Mouse (Mus musculus): ENCODE results near the gene Rasgrp2. TPM values are rescaled to one million over a fixed set of nuclear protein-coding genes. Genes with fewer than 3 reads are reported as not detected.

Rasgrp2 gene
- polyA plus RNA-seq, 1 experiment from 2014 or later, result 74.2 TPM

DNA sequence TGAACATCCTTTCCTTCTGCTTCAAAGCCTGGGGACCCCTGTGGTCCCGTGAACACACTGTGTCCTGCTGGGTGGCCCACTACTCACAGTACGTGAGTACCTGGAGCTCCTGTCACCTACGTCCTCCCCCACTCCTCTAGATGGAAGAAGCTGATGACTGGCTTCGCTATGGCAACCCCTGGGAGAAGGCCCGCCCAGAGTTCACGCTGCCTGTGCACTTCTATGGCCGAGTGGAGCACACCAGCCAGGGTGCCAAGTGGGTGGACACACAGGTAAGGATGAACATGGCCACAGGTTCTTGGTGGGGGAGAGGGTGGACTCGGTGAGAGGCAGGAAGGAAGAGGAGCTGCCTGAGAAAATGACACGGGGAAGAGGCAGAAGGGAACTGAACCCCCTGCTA, 12.9 kb upstream of the Rasgrp2 start:
- 68% methylated on average over 9 of the region's 9 CpGs for WGBS
- Histone ChIP-seq H3K27ac (ENCODE audit: low read length) (no peak overlapping the region), H3K4me2 (ENCODE audit: low read depth, low read length) (no peak overlapping the region), H3K9ac (ENCODE audit: low read length) (no peak overlapping the region), H3K27me3 (ENCODE audit: control insufficient read depth, insufficient read depth, low read length) (no peaks in the 10 kb centered on the region), H3K4me1 (ENCODE audit: control insufficient read depth, insufficient read depth, low read length) (peaks cover 22% of the 10 kb centered on the region), H3K9me3 (replicated peaks; ENCODE audit: control insufficient read depth, low read length) (no peaks in the 10 kb centered on the region), H3K36me3 (ENCODE audit: control insufficient read depth, insufficient read depth, low read length) (no peaks in the 10 kb centered on the region), H3K4me3 (replicated peaks; ENCODE audit: low read length) (no peak overlapping the region)
- no peak for ATAC-seq (ENCODE audit: insufficient read depth, low FRiP score)

DNA sequence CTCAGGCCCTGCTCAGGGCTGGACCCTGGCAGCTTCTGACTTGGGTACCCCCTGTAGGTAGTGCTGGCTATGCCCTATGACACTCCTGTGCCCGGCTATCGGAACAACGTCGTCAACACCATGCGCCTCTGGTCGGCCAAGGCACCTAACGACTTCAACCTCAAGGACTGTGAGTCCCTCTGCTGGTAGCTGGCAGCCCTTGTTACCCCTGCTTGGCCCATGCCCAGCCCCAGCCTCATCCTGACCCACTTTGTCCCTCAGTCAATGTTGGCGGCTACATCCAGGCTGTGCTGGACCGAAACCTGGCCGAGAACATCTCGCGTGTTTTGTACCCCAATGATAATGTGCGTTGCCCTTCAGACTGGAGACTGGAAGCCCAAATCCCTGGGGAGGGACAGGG, 11.1 kb upstream of the Rasgrp2 start:
- Histone ChIP-seq H3K4me3 (replicated peaks; ENCODE audit: low read length) (no peak overlapping the region), H3K4me2 (ENCODE audit: low read depth, low read length) (no peak overlapping the region), H3K27me3 (ENCODE audit: control insufficient read depth, insufficient read depth, low read length) (no peaks in the 10 kb centered on the region), H3K36me3 (ENCODE audit: control insufficient read depth, insufficient read depth, low read length) (no peaks in the 10 kb centered on the region), H3K4me1 (ENCODE audit: control insufficient read depth, insufficient read depth, low read length) (peaks cover 22% of the 10 kb centered on the region), H3K9me3 (replicated peaks; ENCODE audit: control insufficient read depth, low read length) (no peaks in the 10 kb centered on the region), H3K27ac (ENCODE audit: low read length) (no peak overlapping the region), H3K9ac (ENCODE audit: low read length) (no peak overlapping the region)
- WGBS, result 84% methylated on average over 13 of the region's 13 CpGs
- no peak for ATAC-seq (ENCODE audit: insufficient read depth, low FRiP score)

DNA sequence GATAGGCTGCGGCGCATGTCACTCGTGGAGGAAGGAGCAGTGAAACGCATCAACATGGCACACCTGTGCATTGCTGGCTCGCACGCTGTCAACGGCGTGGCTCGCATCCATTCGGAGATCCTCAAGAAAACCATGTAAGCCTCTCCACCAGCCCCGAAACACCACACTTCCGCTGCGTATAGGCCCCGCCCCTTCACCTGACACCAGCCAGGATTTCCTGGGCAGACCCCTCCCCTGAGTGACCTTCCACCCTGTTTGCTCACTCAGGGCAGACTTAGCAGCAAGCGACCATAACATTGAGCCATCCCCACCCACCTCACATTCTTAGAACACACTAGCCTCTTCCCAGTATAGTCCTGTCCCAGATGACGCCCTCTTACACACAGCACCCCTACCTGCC, 9.3 kb upstream of the Rasgrp2 start:
- H3K9ac ChIP-seq (ENCODE audit: low read length), result peak overlapping the region; percentile 6; the same call in 1 of the 2 replicates
- peak overlapping the region; percentile 39 for H3K4me3 ChIP-seq (replicated peaks; ENCODE audit: low read length)
- ATAC-seq (ENCODE audit: insufficient read depth, low FRiP score), result no peak
- H3K9me3 ChIP-seq (replicated peaks; ENCODE audit: control insufficient read depth, low read length), result no peaks in the 10 kb centered on the region
- H3K36me3 ChIP-seq (ENCODE audit: control insufficient read depth, insufficient read depth, low read length), result no peaks in the 10 kb centered on the region
- H3K27ac ChIP-seq (ENCODE audit: low read length), result no peak overlapping the region
- 8% methylated on average over 16 of the region's 16 CpGs for WGBS
- H3K4me1 ChIP-seq (ENCODE audit: control insufficient read depth, insufficient read depth, low read length), result peaks cover 9% of the 10 kb centered on the region; the same call in 1 of the 2 replicates
- H3K4me2 ChIP-seq (ENCODE audit: low read depth, low read length), result peak overlapping the region; percentile 53
- no peaks in the 10 kb centered on the region for H3K27me3 ChIP-seq (ENCODE audit: control insufficient read depth, insufficient read depth, low read length)

DNA sequence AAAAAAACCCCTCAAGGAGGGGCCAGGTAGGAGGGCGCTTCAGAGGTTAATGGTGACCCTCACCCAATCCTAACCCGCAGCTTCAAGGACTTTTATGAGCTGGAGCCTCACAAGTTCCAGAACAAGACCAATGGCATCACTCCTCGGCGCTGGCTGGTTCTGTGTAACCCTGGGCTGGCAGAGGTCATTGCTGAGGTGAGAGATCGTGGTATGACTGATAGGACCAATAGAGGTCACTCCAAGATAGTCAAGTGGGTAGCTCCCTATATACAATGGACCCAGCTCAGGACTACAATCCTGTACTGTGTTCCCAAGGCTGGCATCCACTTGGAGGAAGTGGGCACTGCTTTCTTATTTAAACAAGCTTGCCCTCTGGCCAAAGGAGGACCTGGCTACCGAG, 8.9 kb upstream of the Rasgrp2 start:
- 0 out of 2 replicates have a peak, but pooled peaks have one; percentile 11 for ATAC-seq (ENCODE audit: insufficient read depth, low FRiP score)
- Histone ChIP-seq H3K36me3 (ENCODE audit: control insufficient read depth, insufficient read depth, low read length) (no peaks in the 10 kb centered on the region), H3K4me2 (ENCODE audit: low read depth, low read length) (peak overlapping the region; percentile 53), H3K9ac (ENCODE audit: low read length) (no peak overlapping the region), H3K9me3 (replicated peaks; ENCODE audit: control insufficient read depth, low read length) (no peaks in the 10 kb centered on the region), H3K27me3 (ENCODE audit: control insufficient read depth, insufficient read depth, low read length) (no peaks in the 10 kb centered on the region), H3K4me3 (replicated peaks; ENCODE audit: low read length) (no peak overlapping the region), H3K27ac (ENCODE audit: low read length) (no peak overlapping the region), H3K4me1 (ENCODE audit: control insufficient read depth, insufficient read depth, low read length) (peaks cover 7% of the 10 kb centered on the region; the same call in 1 of the 2 replicates)
- 47% methylated on average over 6 of the region's 6 CpGs for WGBS

DNA sequence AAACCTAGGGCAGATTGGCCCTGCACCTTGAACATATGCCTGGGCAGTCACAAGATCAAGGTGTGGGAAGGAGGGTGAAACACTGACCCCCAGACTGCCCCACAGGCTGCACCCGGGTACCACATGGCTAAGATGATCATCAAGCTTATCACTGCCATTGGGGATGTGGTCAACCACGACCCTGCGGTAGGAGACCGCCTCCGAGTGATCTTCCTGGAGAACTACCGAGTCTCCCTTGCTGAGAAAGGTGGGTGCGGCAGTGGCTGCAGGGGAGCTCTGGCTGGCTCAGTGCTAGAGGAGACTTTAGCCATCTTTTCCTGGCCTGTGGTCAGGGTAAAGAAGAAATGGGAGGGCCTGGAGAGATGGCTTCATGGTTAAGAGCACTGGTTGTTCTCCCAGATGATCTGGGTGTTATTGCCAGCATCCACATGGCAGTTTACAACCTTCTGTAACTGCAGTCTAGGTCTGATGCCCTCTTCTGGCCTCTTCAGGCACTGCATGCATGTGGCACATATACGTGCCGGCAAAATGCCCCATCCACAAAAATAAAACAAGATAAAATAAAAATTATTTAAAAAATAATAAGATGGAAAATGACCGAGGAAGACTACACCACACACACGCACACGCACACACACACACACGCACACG, 6.3 kb upstream of the Rasgrp2 start:
- H3K27me3 ChIP-seq (ENCODE audit: control insufficient read depth, insufficient read depth, low read length), result no peaks in the 10 kb centered on the region
- no peak overlapping the region for H3K27ac ChIP-seq (ENCODE audit: low read length)
- H3K9me3 ChIP-seq (replicated peaks; ENCODE audit: control insufficient read depth, low read length), result no peaks in the 10 kb centered on the region
- no peaks in the 10 kb centered on the region for H3K36me3 ChIP-seq (ENCODE audit: control insufficient read depth, insufficient read depth, low read length)
- 90% methylated on average over 14 of the region's 14 CpGs for WGBS
- H3K4me1 ChIP-seq (ENCODE audit: control insufficient read depth, insufficient read depth, low read length), result 0 out of 2 replicates have a peak, but pooled peaks cover 3% of the 10 kb centered on the region
- no peak overlapping the region for H3K4me2 ChIP-seq (ENCODE audit: low read depth, low read length)
- no peak overlapping the region for H3K9ac ChIP-seq (ENCODE audit: low read length)
- ATAC-seq (ENCODE audit: insufficient read depth, low FRiP score), result no peak
- H3K4me3 ChIP-seq (replicated peaks; ENCODE audit: low read length), result no peak overlapping the region

DNA sequence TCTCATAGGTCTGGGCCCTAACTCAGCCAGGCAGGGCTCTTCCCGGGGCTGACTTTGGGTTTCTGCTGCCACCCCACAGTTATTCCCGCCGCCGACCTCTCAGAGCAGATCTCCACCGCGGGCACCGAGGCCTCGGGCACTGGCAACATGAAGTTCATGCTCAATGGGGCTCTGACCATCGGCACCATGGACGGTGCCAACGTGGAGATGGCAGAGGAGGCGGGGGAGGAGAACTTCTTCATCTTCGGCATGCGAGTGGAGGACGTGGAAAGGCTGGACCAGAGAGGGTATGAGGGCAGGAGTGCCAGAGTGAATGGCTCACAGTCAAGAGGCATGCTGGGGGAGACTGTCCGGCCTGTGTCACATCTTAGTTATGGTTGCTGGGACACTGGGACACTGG, 5.5 kb upstream of the Rasgrp2 start:
- Histone ChIP-seq H3K9me3 (replicated peaks; ENCODE audit: control insufficient read depth, low read length) (no peaks in the 10 kb centered on the region), H3K9ac (ENCODE audit: low read length) (no peak overlapping the region), H3K27ac (ENCODE audit: low read length) (no peak overlapping the region), H3K27me3 (ENCODE audit: control insufficient read depth, insufficient read depth, low read length) (no peaks in the 10 kb centered on the region), H3K36me3 (ENCODE audit: control insufficient read depth, insufficient read depth, low read length) (no peaks in the 10 kb centered on the region), H3K4me3 (replicated peaks; ENCODE audit: low read length) (no peak overlapping the region), H3K4me2 (ENCODE audit: low read depth, low read length) (no peak overlapping the region), H3K4me1 (ENCODE audit: control insufficient read depth, insufficient read depth, low read length) (peaks cover 8% of the 10 kb centered on the region)
- ATAC-seq (ENCODE audit: insufficient read depth, low FRiP score), result no peak
- 89% methylated on average over 16 of the region's 16 CpGs for WGBS

DNA sequence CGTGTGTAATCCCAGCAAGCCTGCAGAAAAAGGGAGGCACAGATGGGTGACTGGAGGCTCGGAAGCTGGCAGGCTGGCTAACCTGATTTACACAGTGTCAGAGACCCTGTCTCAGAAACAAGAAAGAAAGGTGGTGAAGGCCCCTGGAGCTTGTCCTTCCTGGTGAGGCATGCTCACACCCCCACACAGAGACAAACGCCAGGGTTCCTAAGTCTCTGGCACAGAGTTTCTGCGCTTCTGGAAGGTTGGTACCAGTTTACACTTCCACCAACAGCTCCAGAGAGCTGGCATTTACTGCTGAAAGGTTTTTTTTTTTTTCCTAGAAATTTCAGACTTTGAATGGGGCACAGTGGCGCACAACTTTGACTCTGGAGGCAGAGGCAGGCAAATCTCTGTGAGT, 2.9 kb upstream of the Rasgrp2 start:
- H3K4me3 ChIP-seq (replicated peaks; ENCODE audit: low read length), result no peak overlapping the region
- no peak for ATAC-seq (ENCODE audit: insufficient read depth, low FRiP score)
- H3K27ac ChIP-seq (ENCODE audit: low read length), result no peak overlapping the region
- H3K4me1 ChIP-seq (ENCODE audit: control insufficient read depth, insufficient read depth, low read length), result peaks cover 24% of the 10 kb centered on the region
- WGBS, result 83% methylated on average over 5 of the region's 5 CpGs
- H3K27me3 ChIP-seq (ENCODE audit: control insufficient read depth, insufficient read depth, low read length), result peaks cover 13% of the 10 kb centered on the region; the same call in 1 of the 2 replicates
- no peaks in the 10 kb centered on the region for H3K9me3 ChIP-seq (replicated peaks; ENCODE audit: control insufficient read depth, low read length)
- no peak overlapping the region for H3K4me2 ChIP-seq (ENCODE audit: low read depth, low read length)
- no peaks in the 10 kb centered on the region for H3K36me3 ChIP-seq (ENCODE audit: control insufficient read depth, insufficient read depth, low read length)
- H3K9ac ChIP-seq (ENCODE audit: low read length), result no peak overlapping the region

DNA sequence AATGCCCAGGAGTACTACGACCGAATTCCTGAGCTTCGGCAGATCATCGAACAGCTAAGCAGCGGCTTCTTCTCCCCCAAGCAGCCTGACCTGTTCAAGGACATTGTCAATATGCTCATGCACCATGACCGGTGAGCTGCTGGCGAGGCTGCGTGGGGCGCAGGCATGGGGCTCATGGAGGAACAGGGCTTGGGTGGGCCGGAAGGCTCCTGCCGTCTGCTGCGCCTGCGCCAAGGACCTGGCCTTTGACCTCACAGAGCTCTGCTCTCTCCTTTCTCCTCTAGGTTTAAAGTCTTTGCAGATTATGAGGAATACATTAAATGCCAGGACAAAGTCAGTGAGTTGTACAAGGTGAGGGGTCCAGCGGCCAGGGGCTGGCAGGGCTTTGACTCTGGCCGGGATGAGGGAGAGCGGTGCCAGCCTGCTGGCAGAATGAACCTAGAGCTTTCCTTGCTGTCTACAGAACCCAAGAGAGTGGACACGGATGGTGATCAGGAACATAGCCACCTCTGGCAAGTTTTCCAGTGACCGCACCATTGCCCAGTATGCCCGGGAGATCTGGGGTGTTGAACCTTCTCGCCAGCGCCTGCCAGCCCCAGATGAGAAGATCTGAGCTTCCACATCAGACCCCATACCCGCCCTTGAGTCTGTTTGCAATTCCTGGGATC, 1.4 kb upstream of the Rasgrp2 start:
- Histone ChIP-seq H3K9me3 (replicated peaks; ENCODE audit: control insufficient read depth, low read length) (no peaks in the 10 kb centered on the region), H3K4me2 (ENCODE audit: low read depth, low read length) (peak overlapping the region; percentile 100), H3K4me1 (ENCODE audit: control insufficient read depth, insufficient read depth, low read length) (peaks cover 34% of the 10 kb centered on the region), H3K36me3 (ENCODE audit: control insufficient read depth, insufficient read depth, low read length) (no peaks in the 10 kb centered on the region), H3K4me3 (replicated peaks; ENCODE audit: low read length) (no peak overlapping the region), H3K27ac (ENCODE audit: low read length) (no peak overlapping the region; the same call in 1 of the 2 replicates), H3K9ac (ENCODE audit: low read length) (no peak overlapping the region), H3K27me3 (ENCODE audit: control insufficient read depth, insufficient read depth, low read length) (peaks cover 23% of the 10 kb centered on the region)
- WGBS, result 85% methylated on average over 22 of the region's 22 CpGs
- no peak for ATAC-seq (ENCODE audit: insufficient read depth, low FRiP score)

DNA sequence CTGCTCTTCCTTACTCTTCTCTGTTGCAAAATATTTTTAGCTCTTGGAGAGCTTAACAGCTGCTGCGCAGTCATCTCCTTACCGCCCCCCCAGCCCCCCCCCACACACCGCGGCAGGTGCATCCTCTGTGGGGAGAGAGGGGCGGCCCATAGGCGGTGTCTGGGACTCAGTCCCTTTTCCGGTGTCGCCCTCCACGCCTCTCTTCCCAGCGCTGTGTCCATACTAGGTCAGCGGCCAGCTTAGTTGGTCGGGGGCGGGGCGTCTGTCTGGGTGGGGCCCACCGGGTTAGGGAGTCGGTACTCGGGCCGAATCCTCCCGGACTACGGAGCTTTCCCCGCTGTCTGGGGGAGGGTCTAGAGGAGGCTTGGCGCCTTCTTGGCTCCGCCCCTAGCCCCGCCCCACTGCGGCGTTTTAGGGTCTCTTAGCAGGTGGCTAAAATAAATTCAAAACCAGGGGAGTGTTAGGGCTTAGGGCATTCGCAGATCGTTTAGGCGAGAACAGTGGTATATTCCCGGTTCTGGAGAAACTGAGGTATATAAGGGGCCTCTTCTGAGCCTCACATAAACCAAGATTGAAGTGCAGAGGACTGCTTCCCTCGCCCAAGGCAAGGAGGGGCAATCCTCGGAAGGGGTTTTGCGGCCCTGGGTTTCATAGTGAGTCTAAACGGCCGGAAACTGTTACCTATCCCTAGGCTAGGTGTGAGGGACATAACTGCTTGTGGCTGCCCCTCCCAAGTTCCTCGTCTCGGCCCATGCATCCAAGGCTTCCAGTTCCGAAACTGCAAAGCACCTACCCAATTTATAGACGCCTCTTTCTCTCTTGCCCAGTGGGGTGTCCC, 474 bp upstream of the Rasgrp2 start:
- no peaks in the 10 kb centered on the region for H3K9me3 ChIP-seq (replicated peaks; ENCODE audit: control insufficient read depth, low read length)
- H3K4me1 ChIP-seq (ENCODE audit: control insufficient read depth, insufficient read depth, low read length), result peaks cover 34% of the 10 kb centered on the region
- under 1% methylated on average over 38 of the region's 39 CpGs for WGBS
- H3K9ac ChIP-seq (ENCODE audit: low read length), result peak overlapping the region; percentile 82
- H3K4me3 ChIP-seq (replicated peaks; ENCODE audit: low read length), result peak overlapping the region; percentile 66
- no peaks in the 10 kb centered on the region for H3K36me3 ChIP-seq (ENCODE audit: control insufficient read depth, insufficient read depth, low read length)
- H3K27ac ChIP-seq (ENCODE audit: low read length), result peak overlapping the region; percentile 69
- peak overlapping the region; percentile 100 for H3K4me2 ChIP-seq (ENCODE audit: low read depth, low read length)
- H3K27me3 ChIP-seq (ENCODE audit: control insufficient read depth, insufficient read depth, low read length), result peaks cover 26% of the 10 kb centered on the region
- ATAC-seq (ENCODE audit: insufficient read depth, low FRiP score), result peak; percentile 68

Data from stomach, embryonic 16.5 days (tissue).